Mouse (Mus musculus) thymus, adult 2 months (tissue): ENCODE data around the gene Usp27x.

ENCODE experiments used
- CTCF ChIP-seq: fragments of 200-500 bp; IDR thresholded peaks from 2 replicates; pipeline ENCODE4 v1.5.1; 2012; ENCODE audit warnings: mild to moderate bottlenecking, control low read depth, low read length, moderate library complexity, borderline replicate concordance; ENCODE audit not compliant: control insufficient read depth, poor library complexity, insufficient read depth; ENCODE audit errors: extremely low read depth
- POLR2A ChIP-seq: fragments of 200-500 bp; IDR thresholded peaks from 2 replicates; pipeline ENCODE4 v1.6.1; 2012; ENCODE audit warnings: mild to moderate bottlenecking, low read length, control low read depth, moderate library complexity; ENCODE audit not compliant: control insufficient read depth, poor library complexity, insufficient read depth; ENCODE audit errors: extremely low read depth

GRCm38 (mm10) chrX:7422166-7422565, 46.5 kb upstream of the Usp27x start:
- no peak for TF ChIP-seq CTCF
- TF ChIP-seq POLR2A = no peak
